Mouse (Mus musculus) liver, embryonic 14.5 days (tissue): Measurements from ENCODE around the gene Ccndbp1.

Source experiments
- CTCF ChIP-seq: IDR thresholded peaks from 2 replicates; pipeline ENCODE4 v1.5.1; 2016; ENCODE audit warnings: antibody characterized with exemption, low read depth, control low read depth
- EP300 ChIP-seq: IDR thresholded peaks from 2 replicates; pipeline ENCODE4 v1.6.1; 2016; ENCODE audit warnings: antibody characterized with exemption, low read depth

- TF ChIP-seq CTCF (no peak), EP300 (no peak)
Observed at GRCm38 (mm10) chr2:121045653-121046052, 37.5 kb downstream of the Ccndbp1 start.
